Mouse (Mus musculus): Measurements from ENCODE around the gene Tubg2. TPM values are rescaled to one million over a fixed set of nuclear protein-coding genes. Genes with fewer than 3 reads are reported as not detected.

Gene Tubg2
- total RNA-seq (2023): 1 to 10 TPM; 2.3 to 2.7 TPM

GRCm38 (mm10) chr11:101155728-101156371 is at the start of gene Tubg2:
Tubg2 (plus strand) TSS chr11:101155907.

DNA sequence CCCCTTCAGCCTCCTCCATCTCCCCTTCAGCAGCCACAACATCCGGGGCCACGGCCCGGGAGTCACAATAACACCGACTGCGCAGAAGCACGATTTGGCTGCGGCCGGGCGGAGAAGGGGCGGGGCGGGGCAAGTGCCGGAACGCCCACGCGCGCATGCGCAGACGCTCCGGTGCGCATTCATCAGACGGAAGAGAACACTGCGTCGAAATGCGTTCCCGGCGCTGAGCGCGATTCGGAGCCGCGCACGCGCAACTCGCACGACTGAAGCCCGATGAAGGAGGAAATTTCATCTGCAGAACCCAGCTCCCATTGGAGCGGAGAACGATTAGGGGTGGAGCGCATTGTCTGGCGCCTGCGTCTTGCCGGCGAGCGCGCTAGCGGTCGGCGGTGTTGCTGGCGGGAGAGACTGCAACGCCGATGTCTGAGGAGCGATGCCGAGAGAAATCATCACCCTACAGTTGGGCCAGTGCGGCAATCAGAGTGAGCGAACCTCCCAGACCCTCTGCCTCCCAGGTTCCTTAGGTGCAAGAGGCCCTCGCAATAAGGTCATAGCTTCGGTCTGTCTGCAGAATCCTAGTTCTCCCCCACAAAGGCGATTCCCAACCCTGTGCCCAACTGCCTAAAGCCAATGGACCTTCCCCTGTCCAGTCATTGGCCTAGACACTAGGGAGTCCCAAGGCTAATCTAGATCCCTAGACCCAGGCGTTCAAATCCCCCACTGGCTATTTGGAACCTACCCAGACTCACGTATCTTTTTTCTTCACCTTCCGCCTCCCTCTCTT is 35.8 kb upstream of the Tubg2 start, which contains the start of the genes Retreg3 and Tubg1:
Gene Retreg3, minus strand, starts transcription at position 133 of the 784 bp plus-strand sequence.
Gene Tubg1, plus strand, starts transcription at position 178 of the 784 bp plus-strand sequence.

GRCm38 (mm10) chr11:101170354-101170810 is 14.7 kb downstream of the Tubg2 start, which contains the start of gene Cntnap1:
Cntnap1 (plus strand) TSS chr11:101170523.

GRCm38 (mm10) chr11:101170811-101171610 is 15.3 kb downstream of the Tubg2 start, which contains the start of gene Plekhh3:
Plekhh3 (minus strand) TSS chr11:101171351.

DNA sequence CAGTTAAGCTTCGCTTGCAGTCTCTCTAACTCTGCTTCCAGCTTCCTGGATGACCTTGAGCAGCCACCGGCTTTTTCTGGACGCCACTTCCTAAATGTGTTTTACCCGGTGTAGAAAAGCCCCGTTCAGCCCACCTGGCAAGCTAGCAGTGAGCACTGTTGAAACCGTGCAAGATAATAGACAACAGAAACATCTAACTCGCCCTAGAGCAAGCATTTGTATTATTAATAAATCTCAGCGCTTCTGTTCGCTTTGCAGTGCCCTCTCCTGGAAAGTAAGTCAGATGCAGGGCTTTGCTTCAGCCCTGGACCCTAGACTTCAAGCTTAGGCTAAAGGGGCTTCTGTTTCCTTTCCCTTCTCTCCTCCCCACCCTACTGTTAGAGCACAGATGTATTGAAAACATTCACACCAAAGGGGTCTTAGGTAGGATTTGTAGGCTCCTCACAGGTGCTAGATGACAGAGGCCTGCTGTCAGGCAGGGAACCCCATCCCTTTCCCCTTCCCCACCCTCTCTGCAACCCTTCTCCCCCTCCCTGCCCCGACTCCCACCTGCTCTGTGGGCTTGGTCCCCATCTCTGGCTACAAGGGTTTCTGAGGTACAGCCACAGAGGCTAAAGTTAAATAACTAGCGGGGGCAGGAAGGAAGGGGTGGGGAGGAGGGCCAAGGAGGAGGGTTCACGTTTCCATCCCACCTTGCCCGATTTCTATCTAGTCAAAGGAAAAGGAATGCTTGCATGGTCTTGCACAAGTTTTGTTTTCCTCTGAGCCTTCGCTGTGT is 19.3 kb downstream of the Tubg2 start, which contains the start of gene Ccr10:
Gene Ccr10, minus strand, starts transcription at position 593 of the 778 bp plus-strand sequence.

Other genes starting within 250 kb of the Tubg2 start
- 100 to 1,000 TPM; 263 to 271 TPM for gene Stat3, start 216.4 kb upstream of the Tubg2 start, total RNA-seq (2023)
- under 1 TPM; 0.27 to 0.82 TPM for gene Cavin1, start 185.0 kb upstream of the Tubg2 start, total RNA-seq (2023)
- gene Atp6v0a1, start 146.5 kb upstream of the Tubg2 start, total RNA-seq (2023): 1 to 10 TPM; 2.2 to 4.0 TPM
- gene Naglu, start 85.9 kb upstream of the Tubg2 start, total RNA-seq (2023): 10 to 100 TPM in 1 of 2 experiments, 1 to 10 TPM in 1; 8.9 to 17.3 TPM
- 1 to 10 TPM; 1.3 to 1.7 TPM for gene Hsd17b1, start 77.5 kb upstream of the Tubg2 start, total RNA-seq (2023)
- 10 to 100 TPM; 12.7 to 17.8 TPM for gene Coasy, start 73.3 kb upstream of the Tubg2 start, total RNA-seq (2023)
- gene Mlx, start 68.6 kb upstream of the Tubg2 start, total RNA-seq (2023): 10 to 100 TPM; 37.2 to 41.9 TPM
- gene Psmc3ip, start 60.5 kb upstream of the Tubg2 start, total RNA-seq (2023): 1 to 10 TPM; 2.7 to 4.0 TPM
- 10 to 100 TPM; 80.7 to 89.4 TPM for gene Retreg3, start 36.0 kb upstream of the Tubg2 start, total RNA-seq (2023)
- gene Tubg1, start 36.0 kb upstream of the Tubg2 start, total RNA-seq (2023): 10 to 100 TPM; 16.2 to 19.9 TPM
- gene Cntnap1, start 14.6 kb downstream of the Tubg2 start, total RNA-seq (2023): under 1 TPM; 0.24 to 0.44 TPM
- gene Plekhh3, start 15.4 kb downstream of the Tubg2 start, total RNA-seq (2023): 1 to 10 TPM in 1 of 2 experiments, under 1 TPM in 1; 0.73 to 1.1 TPM
- gene Ccr10, start 19.5 kb downstream of the Tubg2 start, total RNA-seq (2023): 1 to 10 TPM in 1 of 2 experiments, under 1 TPM in 1; 0.44 to 1.5 TPM
- gene Ezh1, start 70.6 kb downstream of the Tubg2 start, total RNA-seq (2023): 10 to 100 TPM; 89.4 to 98.1 TPM
- not detected for gene Ramp2, start 90.1 kb downstream of the Tubg2 start, total RNA-seq (2023)
- 10 to 100 TPM; 62.5 to 71.6 TPM for gene Vps25, start 97.8 kb downstream of the Tubg2 start, total RNA-seq (2023)
- 1 to 10 TPM; 1.2 to 1.8 TPM for gene Wnk4, start 104.7 kb downstream of the Tubg2 start, total RNA-seq (2023)
- not detected for gene Cntd1, start 123.1 kb downstream of the Tubg2 start, total RNA-seq (2023)
- gene Coa3, start 123.2 kb downstream of the Tubg2 start, total RNA-seq (2023): 10 to 100 TPM; 38.7 to 39.1 TPM
- gene Becn1, start 146.4 kb downstream of the Tubg2 start, total RNA-seq (2023): 100 to 1,000 TPM; 207 to 215 TPM
- gene Psme3, start 160.3 kb downstream of the Tubg2 start, total RNA-seq (2023): 100 to 1,000 TPM; 126 to 147 TPM
- 10 to 100 TPM; 23.2 to 25.3 TPM for gene Aoc2, start 169.2 kb downstream of the Tubg2 start, total RNA-seq (2023)
- 1 to 10 TPM in 1 of 2 experiments, under 1 TPM in 1; 0.73 to 1.1 TPM for gene Aoc3, start 174.7 kb downstream of the Tubg2 start, total RNA-seq (2023)
- not detected for gene G6pc, start 211.7 kb downstream of the Tubg2 start, total RNA-seq (2023)